Mouse (Mus musculus): Measurements from ENCODE around the gene Tspan12. TPM values are rescaled to one million over a fixed set of nuclear protein-coding genes. Genes with fewer than 3 reads are reported as not detected.

Tspan12 gene
- total RNA-seq, 2 experiments from 2014 or later = 39.7 to 44.5 TPM

DNA sequence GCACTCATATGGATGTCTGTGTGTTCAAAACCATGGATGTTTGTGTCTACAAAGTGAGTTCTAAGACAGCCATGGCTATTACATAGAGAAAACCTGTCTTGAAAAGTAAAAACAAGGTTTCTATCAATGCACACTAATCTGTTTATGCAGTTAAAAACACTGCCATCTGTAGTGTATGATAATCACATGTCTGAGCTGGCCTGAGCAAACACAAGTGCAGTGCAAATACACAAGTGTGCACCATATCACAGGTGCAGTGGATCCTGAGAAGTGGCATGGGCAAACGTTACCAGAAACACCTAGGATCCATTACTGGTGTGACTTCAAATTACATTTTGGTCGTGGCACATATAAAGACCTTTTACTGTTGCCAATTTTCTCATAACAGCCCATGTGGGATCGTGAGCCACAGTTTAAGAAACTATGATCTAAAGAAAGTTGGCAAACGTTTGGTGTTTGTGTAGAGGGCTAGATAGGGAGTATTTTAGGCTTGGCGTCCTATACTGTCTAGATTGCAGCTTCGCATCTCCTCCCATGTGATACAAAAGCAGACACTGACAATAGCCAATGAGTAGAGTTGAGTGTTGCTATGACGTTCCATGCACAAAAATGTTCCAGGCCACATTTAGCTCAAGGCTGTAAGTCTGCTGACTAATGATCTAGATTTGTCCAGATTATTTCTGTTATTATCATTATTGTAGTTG lies 78.0 kb downstream of the Tspan12 start:
- no peak for DNase-seq

DNA sequence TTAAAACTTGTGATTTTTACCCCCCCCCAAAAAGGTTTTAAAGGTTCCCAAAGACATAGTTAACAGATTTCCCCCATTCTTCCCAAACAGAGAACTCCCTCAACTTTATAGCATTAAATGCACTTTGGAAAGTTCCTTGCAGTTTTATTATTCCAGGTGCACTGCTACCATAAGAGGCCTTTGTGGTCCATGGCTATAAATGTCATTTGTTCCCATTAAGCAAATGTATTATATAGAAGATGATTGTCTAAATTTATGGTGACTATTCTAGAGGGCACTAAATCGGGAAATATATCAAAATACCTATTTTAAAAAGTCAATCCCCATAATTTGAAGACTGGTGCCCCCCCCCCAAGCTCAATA lies 82.9 kb downstream of the Tspan12 start:
- DNase-seq = no peak

DNA sequence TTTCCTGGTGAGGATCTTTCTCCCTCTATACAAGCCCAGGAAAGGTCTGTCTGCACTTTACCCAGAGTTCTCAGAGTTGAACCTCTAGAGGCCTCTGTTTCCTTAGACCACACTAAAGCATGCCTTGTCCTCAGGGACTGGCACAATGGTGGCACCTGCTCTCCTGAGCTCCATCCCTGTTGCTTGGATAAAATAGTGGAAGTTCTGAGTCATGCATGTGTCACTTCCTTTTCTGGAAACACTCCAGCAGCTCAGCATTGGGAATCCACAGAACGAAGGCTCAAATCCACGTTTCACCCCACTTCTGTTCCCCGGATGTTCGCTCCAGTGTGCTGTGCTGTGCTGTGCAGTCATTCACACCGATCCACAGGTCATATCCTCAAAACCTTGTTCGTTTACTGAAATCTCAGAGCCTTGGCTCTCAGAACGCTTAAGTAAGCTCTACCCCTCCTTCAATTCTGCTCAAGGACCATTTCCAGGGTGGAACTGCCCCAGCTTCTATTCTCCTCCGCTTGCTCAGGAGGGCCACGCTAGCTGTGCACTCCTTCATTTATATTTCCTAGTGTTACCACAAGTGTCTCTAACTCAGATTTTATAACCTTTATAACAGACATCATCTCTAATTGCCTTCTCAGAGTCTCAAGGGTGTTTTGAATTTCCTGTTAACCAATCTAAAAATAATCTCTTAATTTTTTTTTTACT lies 83.4 kb downstream of the Tspan12 start:
- no peak for DNase-seq

DNA sequence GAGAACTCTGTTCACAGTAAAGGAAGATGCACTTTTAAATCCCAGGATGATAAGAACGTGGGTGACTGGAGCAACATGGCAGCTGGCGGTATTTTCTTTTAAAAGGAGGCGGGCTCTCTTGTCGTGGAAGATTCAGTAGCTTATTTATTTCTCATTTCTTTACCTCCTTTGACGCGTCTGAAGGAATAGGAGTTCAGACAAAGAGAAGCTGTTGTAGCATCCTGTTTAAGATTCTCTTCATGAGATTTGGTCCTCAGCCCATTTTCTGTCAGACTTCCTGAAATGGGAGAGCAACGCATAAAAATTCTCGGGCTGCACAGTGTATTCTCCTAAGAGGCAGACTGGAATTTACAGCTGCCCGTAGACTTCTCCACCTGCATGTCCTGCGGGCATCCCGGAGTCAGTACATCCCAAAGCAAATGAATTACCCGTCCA lies 84.5 kb downstream of the Tspan12 start:
- no peak for DNase-seq

DNA sequence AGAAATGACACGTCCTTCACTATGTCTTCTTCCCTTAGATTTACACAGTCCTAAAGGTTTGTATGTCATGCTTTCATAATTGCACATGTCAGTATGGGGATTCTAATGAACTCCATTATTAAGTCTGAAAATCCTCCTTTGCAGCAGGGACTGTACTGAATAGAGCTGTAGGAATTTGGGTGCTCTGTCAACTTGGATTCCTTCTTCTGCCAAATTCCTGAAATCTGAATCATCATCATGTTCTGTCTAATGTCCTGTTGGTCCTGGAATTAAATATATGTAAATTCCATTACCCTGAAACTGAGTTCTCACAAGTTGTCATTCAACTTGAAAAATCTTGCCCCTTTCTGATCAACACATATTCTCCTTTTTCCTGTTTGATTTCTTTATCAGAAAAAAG lies 104.8 kb downstream of the Tspan12 start:
- no peak for DNase-seq

DNA sequence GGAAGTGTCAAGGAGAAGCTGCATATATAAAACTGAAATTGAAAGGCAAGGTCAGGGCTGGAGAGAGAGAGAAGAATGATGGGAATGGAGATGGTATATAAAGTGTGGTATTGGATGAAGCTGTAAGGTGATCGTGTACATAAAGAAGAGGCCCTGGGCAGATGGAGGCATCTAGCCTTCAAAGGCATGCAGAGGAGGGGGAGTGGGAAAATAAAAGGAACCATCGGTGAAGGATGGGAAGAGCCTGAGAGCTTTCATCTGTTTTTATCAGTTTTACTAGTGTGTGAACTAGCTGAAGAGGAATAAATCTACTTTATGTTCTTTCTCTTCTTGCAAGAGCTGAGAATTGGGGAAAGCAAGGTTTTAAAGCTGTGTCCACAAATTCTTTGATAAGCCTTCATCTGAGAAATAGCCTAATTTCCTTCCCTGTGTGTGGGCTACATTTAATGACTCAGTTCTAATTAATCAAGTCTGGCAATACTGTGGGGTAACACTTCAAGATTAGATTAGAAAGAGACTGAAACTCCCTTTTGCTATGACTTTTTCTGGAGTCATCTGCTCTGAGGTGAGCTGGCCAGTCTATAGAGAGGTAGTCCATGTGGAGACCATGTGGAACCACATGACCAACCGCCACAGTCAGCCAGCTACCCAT lies 107.6 kb downstream of the Tspan12 start:
- no peak for DNase-seq

DNA sequence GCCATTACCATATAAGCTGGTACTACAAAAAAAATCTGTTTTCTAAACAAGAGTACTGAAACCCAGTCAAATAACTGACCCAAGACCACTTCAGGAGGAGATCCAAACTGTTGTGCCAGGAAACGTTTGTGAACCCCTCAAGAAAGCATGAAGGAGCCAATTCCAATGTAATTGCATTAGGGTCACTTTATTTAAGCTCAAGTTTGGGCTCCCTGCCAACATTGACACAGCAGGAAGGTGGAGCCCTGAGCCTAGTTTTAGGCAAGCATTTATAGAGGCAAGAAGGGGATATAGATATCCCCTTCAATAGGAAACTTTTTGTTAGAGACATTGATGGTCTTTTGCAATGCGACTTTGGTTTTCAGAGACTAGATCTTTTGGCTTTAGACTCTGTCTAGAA lies 111.7 kb downstream of the Tspan12 start:
- DNase-seq = no peak

DNA sequence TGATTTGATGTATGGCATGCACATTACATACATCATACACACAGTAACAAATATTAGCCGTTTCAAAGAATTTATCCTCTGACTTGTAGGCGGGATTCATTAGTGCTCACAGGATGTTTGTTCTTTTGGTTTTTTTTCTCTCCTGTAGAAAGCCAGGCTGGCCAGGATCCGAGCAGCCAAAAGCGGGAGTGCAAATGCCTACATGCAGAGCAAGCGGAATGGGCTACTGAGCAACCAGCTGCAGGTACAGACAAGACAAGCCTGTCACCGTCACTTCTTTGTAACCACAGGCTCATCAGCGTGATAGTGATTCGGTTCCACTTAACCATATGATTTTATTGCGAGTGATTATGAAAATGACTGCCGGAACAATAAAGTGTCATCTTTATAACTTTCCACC lies 130.1 kb downstream of the Tspan12 start:
- no peak for DNase-seq

Other genes with a start within 250 kb of the Tspan12 start
- gene Ing3, start 97.1 kb upstream of the Tspan12 start, total RNA-seq (2021) = 10 to 100 TPM; 10.5 to 11.9 TPM
- gene Cped1, start 133.4 kb upstream of the Tspan12 start, total RNA-seq (2021) = 10 to 100 TPM; 15.9 to 27.6 TPM

Measured in gastrocnemius, postnatal 10 days (tissue).